Mouse (Mus musculus): ENCODE data around the gene Zcchc14. TPM values are rescaled to one million over a fixed set of nuclear protein-coding genes. Genes with fewer than 3 reads are reported as not detected.

The Zcchc14 gene
- polyA plus RNA-seq, 1 experiment from 2014 or later, result 21.2 TPM

DNA sequence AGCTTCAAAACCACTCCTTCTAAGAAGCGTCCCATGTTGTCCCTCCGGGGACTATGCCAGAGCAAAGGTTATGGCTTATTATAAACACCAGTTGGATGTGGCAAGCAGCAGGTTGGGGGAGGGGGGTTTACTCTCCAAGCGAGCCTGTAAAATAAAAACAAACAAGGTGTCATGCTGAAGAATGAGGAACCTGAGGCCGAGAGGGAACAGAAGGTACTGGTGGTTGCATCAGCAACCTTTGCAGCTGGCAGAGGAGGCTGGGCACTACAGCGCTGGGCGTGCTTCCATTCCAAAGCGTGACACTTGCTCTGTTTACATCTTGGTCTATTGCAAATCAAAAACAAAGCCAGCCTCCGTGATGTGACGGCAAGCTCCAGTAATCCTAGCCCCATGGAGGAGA, 72.2 kb downstream of the Zcchc14 start:
- Histone ChIP-seq H3K4me3 (no peak overlapping the region), H3K36me3 (no peaks in the 10 kb centered on the region), H3K9ac (no peak overlapping the region), H3K27ac (no peak overlapping the region), H3K4me2 (replicated peaks) (no peak overlapping the region), H3K4me1 (peaks cover 20% of the 10 kb centered on the region), H3K27me3 (no peaks in the 10 kb centered on the region), H3K9me3 (no peaks in the 10 kb centered on the region)
- no peak for ATAC-seq (ENCODE audit: insufficient number of reproducible peaks, insufficient read depth, low FRiP score, low TSS enrichment)
- WGBS, result 34% methylated on average over 9 of the region's 9 CpGs

DNA sequence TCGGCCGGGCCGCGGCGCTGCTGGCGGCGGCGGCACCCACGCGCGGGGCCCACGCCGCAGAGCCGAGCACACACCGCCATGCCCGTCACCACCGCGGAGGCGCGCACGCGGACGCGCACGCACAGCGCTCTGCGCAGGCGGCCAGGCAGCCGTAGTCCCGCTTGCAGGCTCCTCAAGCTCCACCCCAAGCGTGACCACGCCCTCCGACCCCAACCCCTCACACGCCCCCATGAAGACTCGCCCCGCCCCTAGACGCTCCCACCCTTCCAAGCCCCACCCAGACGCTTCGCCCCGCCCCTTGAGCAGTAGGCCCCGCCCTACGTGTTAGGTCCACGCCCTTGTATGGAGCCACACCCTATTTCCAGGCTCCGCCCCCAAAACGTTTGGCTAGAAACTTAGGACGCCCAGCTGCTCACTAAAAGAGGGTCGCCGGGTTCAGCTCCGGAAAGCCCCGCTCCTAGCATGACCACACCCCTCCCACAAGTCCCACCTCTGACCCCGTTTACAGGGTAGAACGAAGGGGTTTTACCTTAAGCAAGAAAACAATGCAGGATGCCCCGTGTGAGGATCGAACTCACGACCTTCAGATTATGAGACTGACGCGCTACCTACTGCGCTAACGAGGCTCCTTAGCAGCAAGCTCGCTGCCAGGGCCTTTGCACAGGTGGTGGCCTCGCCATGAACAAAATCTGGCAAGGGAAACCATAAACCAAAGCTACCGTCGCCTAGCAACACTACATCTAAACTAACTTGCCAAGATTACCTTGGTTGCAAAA, 73.8 kb downstream of the Zcchc14 start, which contains the start of gene Fbxo31:
Gene Fbxo31 (minus strand): TSS at position 131 of the 776 bp plus-strand sequence.
- Histone ChIP-seq H3K9ac (peak within 1 kb of the TSS; percentile 82), H3K4me2 (replicated peaks) (peak within 1 kb of the TSS; percentile 89), H3K9me3 (no peaks in the 10 kb centered on the region), H3K36me3 (no peaks in the 10 kb centered on the region), H3K4me1 (peaks cover 23% of the 10 kb centered on the region), H3K27me3 (no peaks in the 10 kb centered on the region), H3K27ac (peak within 1 kb of the TSS; percentile 20; the same call in 1 of the 2 replicates), H3K4me3 (peak within 1 kb of the TSS; percentile 91)
- ATAC-seq (ENCODE audit: insufficient number of reproducible peaks, insufficient read depth, low FRiP score, low TSS enrichment), result peak; percentile 83
- 2% methylated on average over 62 of the region's 63 CpGs for WGBS

DNA sequence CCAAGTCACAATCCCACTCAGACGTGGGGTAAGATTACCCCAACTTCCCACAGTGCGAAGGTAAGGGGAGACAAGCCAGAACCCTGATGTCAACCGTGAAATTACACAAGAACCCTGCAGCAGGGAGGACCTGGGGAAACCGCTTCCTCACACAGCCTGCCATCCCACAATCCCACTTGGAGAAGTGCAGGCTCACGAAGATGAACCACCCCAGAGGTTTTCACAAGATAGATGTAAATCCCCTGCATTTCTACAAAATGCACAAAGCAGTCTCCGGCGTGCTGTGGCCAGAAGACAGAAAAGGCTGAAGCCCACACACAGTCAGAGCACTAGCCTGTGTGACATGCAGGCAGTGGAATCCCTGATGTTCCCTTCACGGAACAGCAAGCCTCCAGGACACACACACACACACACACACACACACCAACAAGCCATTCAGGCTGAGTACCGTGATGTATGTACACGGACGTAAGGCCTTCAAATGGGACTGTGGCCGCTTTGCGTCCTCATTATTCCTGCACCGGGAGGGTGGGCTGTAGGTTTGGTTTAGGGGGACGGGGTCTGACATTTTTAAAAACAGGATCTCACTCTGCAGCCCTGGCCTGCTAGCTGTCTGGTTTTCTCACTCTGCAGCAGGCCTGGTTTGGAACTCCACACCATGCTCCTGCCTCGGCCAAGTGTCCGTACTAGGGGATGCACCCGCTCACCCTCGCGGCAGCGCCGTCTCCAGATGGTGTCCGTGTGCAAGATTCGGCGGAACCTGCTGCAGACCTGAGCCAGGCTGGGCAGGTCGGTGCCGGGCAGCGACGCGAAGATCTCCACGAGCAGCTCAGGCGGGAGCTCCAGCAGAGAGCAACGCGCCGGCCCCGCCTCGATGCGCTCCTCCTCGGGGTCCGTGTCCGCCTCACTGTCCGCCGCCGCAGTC, 74.7 kb downstream of the Zcchc14 start:
- H3K4me3 ChIP-seq, result peak overlapping the region; percentile 91
- H3K9ac ChIP-seq, result peak overlapping the region; percentile 82
- peaks cover 23% of the 10 kb centered on the region for H3K4me1 ChIP-seq
- no peaks in the 10 kb centered on the region for H3K9me3 ChIP-seq
- ATAC-seq (ENCODE audit: insufficient number of reproducible peaks, insufficient read depth, low FRiP score, low TSS enrichment), result peak; percentile 49
- H3K4me2 ChIP-seq (replicated peaks), result peak overlapping the region; percentile 89
- H3K36me3 ChIP-seq, result no peaks in the 10 kb centered on the region
- no peaks in the 10 kb centered on the region for H3K27me3 ChIP-seq
- WGBS, result under 1% methylated on average over 44 of the region's 44 CpGs
- H3K27ac ChIP-seq, result peak overlapping the region; percentile 20; the same call in 1 of the 2 replicates

DNA sequence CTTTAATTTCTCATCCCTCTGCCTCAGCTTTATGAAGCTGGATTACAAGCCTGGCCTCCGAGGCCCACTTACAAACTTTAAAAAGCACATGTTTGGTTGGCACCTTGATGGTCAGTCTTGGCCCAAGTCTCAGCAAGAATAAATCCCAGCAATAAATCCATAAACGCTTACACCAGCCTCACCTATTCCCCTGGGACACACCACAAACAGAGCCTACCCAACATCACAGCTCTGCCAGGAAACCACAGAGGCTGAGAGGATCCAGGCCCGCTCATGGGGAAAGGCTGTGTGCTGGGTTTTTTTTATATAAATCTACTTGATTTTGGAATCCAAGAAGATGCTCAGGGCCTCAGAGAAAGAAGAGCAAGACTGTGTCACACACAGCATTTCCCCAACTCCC, 77.0 kb downstream of the Zcchc14 start:
- H3K9me3 ChIP-seq, result no peaks in the 10 kb centered on the region
- no peak overlapping the region for H3K27ac ChIP-seq
- no peak for ATAC-seq (ENCODE audit: insufficient number of reproducible peaks, insufficient read depth, low FRiP score, low TSS enrichment)
- WGBS, result 79% methylated on average over 3 of the region's 3 CpGs
- H3K4me3 ChIP-seq, result no peak overlapping the region
- H3K4me1 ChIP-seq, result peaks cover 23% of the 10 kb centered on the region
- no peak overlapping the region for H3K4me2 ChIP-seq (replicated peaks)
- H3K36me3 ChIP-seq, result no peaks in the 10 kb centered on the region
- no peak overlapping the region for H3K9ac ChIP-seq
- no peaks in the 10 kb centered on the region for H3K27me3 ChIP-seq

DNA sequence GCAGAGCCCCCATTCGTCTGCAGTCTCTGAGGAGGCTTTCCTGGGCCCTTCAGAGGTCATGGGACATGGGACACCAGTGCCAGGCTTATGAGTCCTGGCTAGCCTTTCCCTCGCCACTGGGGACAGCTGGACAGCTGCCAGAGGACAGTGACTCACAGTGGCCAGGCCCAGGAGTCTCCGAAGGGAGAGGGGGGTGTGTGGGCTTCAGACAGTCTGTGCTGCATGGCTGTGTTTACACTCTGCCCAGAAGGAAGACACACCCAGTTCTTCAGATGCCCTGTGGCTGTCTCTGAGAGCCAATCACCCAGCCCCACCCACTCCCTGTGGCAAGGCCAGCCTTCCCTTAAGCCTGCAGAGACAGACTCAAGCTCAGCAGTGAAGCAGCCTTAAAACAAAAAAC, 79.4 kb downstream of the Zcchc14 start:
- Histone ChIP-seq H3K27ac (no peak overlapping the region), H3K27me3 (no peaks in the 10 kb centered on the region), H3K4me2 (replicated peaks) (no peak overlapping the region), H3K9ac (no peak overlapping the region), H3K36me3 (no peaks in the 10 kb centered on the region), H3K9me3 (no peaks in the 10 kb centered on the region), H3K4me1 (peaks cover 23% of the 10 kb centered on the region), H3K4me3 (no peak overlapping the region)
- WGBS, result 53% methylated on average over 3 of the region's 3 CpGs
- ATAC-seq (ENCODE audit: insufficient number of reproducible peaks, insufficient read depth, low FRiP score, low TSS enrichment), result no peak

DNA sequence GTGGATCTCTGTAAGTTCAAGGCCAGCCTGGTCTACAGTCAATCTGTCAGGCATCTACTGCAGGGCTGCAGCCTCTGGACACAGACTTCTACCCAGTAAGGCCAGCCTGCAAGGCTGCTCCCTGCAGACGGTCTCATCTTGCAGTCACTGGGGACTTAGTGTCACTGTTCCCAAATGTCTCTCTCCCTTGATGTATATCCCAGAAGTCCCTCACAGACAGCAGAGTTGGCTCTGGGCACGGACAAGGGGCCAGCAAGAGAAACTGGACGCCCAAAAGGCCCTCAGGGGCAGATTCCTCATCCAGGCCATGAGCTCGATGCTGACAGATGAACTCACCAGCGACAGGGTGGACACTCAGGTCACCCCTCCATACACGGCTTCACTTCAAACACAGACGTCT, 80.6 kb downstream of the Zcchc14 start:
- H3K9ac ChIP-seq, result no peak overlapping the region
- no peak overlapping the region for H3K4me2 ChIP-seq (replicated peaks)
- H3K36me3 ChIP-seq, result no peaks in the 10 kb centered on the region
- H3K27ac ChIP-seq, result no peak overlapping the region
- H3K27me3 ChIP-seq, result no peaks in the 10 kb centered on the region
- no peak overlapping the region for H3K4me3 ChIP-seq
- ATAC-seq (ENCODE audit: insufficient number of reproducible peaks, insufficient read depth, low FRiP score, low TSS enrichment), result no peak
- WGBS, result 63% methylated on average over 7 of the region's 7 CpGs
- peaks cover 15% of the 10 kb centered on the region for H3K4me1 ChIP-seq
- no peaks in the 10 kb centered on the region for H3K9me3 ChIP-seq

DNA sequence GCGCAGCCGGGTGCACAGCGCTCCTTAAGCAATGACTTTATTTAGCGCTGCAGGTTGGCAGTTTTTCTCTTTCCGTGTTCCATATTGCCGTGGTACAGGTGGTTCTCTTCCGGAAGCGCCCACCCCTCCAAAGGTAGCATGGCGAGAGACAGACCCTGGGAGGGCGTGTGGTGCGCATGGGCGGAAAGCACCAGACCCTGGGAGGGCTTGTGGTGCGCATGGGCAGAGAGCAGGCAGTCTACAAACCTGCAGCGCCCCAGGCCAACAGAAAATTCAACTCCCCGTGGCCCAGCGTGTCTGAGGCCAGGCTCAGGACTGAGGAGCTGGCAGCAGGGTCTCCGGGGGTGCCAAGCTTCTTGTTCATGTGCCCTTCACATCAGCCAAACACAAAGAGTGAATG, 81.9 kb downstream of the Zcchc14 start:
- Histone ChIP-seq H3K9ac (no peak overlapping the region), H3K4me1 (0 out of 2 replicates have a peak, but pooled peaks cover 4% of the 10 kb centered on the region), H3K27ac (no peak overlapping the region), H3K4me3 (no peak overlapping the region), H3K36me3 (peaks cover 5% of the 10 kb centered on the region; the same call in 1 of the 2 replicates), H3K9me3 (no peaks in the 10 kb centered on the region), H3K27me3 (no peaks in the 10 kb centered on the region), H3K4me2 (replicated peaks) (no peak overlapping the region)
- WGBS, result 84% methylated on average over 17 of the region's 17 CpGs
- ATAC-seq (ENCODE audit: insufficient number of reproducible peaks, insufficient read depth, low FRiP score, low TSS enrichment), result no peak

DNA sequence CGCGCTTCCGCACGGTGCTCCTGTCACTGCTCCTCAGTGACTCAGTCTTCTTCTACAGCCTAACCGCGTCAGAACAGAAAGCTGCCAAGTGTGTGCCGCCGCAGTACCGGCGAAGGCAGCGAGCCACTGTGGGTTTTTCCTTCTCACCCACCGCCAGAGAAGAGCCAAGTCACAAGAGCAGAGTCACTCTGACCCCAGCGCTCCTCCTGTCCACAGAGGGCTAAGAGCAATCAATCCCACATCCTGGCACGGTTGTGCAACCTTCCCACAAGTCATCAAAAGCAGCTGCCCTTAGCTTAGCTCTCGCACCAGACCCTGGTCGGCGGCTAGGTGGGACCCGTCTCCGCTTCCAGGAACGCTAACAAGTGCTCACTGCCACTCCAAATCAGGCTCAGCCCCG, 82.4 kb downstream of the Zcchc14 start:
- 0 out of 2 replicates have a peak, but pooled peaks cover 2% of the 10 kb centered on the region for H3K4me1 ChIP-seq
- H3K9me3 ChIP-seq, result no peaks in the 10 kb centered on the region
- no peak overlapping the region for H3K27ac ChIP-seq
- no peak overlapping the region for H3K4me3 ChIP-seq
- no peak overlapping the region for H3K9ac ChIP-seq
- no peak overlapping the region for H3K4me2 ChIP-seq (replicated peaks)
- 81% methylated on average over 21 of the region's 21 CpGs for WGBS
- no peaks in the 10 kb centered on the region for H3K27me3 ChIP-seq
- ATAC-seq (ENCODE audit: insufficient number of reproducible peaks, insufficient read depth, low FRiP score, low TSS enrichment), result no peak
- peaks cover 8% of the 10 kb centered on the region for H3K36me3 ChIP-seq

DNA sequence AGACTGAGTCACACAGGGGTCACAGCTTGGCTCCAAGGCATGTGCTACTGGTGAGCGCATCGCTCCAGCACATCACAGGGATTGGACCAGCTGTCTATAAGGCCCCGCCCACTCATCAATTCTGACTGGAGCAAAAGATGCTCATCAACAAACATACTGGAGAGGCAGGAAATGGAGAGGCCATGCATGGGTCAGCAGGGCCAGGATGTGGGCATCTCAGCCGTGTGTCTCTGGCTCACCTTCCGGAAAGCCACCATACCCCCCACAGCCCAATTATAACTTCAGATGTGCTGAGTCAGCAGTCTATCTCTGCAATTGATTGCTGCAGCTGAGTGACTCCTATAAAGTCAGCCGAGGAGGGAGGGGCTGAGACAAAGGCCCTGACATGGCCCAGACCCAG, 84.4 kb downstream of the Zcchc14 start:
- Histone ChIP-seq H3K4me3 (no peak overlapping the region), H3K4me1 (no peaks in the 10 kb centered on the region), H3K36me3 (peaks cover 12% of the 10 kb centered on the region), H3K9me3 (no peaks in the 10 kb centered on the region), H3K4me2 (replicated peaks) (no peak overlapping the region), H3K27ac (no peak overlapping the region), H3K9ac (no peak overlapping the region), H3K27me3 (no peaks in the 10 kb centered on the region)
- ATAC-seq (ENCODE audit: insufficient number of reproducible peaks, insufficient read depth, low FRiP score, low TSS enrichment), result no peak
- 77% methylated on average over 6 of the region's 6 CpGs for WGBS

DNA sequence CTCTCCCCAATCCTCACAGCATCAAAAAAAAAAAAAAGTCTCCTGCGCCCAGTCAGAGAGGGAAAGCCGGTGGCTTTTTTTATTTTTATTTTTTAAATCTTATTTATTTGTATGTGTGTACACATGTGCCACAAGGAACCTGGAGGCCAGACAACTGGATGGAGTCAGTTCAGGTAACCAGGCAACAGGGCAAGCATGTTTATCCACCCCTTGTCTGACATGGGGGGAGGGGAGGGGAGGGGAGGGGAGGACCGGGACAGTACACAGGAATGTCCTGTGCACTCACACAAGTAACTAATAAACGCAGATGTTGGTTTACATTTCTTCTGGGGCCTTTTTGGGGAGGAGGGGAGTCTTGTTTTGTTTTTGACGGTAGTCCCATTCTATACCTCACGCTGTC, 89.0 kb downstream of the Zcchc14 start:
- Histone ChIP-seq H3K4me1 (no peaks in the 10 kb centered on the region), H3K36me3 (peaks cover 31% of the 10 kb centered on the region)
- no peak for ATAC-seq (ENCODE audit: insufficient number of reproducible peaks, insufficient read depth, low FRiP score, low TSS enrichment)

DNA sequence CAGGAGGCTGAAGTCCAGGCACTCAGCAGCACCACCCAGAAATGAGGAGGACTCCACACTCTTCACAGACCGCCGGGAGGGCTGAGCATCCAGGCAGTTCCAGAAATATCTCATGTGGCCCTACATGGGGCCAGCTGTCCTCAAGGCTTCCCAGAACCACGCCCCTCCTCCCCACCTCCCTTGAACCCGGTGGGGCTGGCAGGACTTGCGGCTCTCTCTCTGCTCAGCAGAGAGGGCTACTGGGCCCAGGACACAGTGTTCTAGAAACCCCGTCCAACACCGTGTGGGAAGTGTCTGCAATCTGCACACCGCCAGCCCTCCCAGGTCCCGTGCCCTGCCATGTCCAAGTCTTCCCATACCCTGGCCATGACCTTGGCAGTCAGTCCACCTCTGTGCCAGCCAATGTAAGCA, 89.8 kb downstream of the Zcchc14 start:
- Histone ChIP-seq H3K27ac (no peak overlapping the region), H3K27me3 (no peaks in the 10 kb centered on the region), H3K36me3 (peaks cover 37% of the 10 kb centered on the region), H3K9ac (no peak overlapping the region), H3K4me1 (no peaks in the 10 kb centered on the region), H3K4me3 (no peak overlapping the region), H3K9me3 (no peaks in the 10 kb centered on the region), H3K4me2 (replicated peaks) (no peak overlapping the region)
- 79% methylated on average over 9 of the region's 9 CpGs for WGBS
- no peak for ATAC-seq (ENCODE audit: insufficient number of reproducible peaks, insufficient read depth, low FRiP score, low TSS enrichment)

More for the DNA sequence above, 89.0 kb downstream of the Zcchc14 start:
- Histone ChIP-seq H3K9ac (no peak overlapping the region), H3K9me3 (no peaks in the 10 kb centered on the region), H3K27ac (no peak overlapping the region), H3K27me3 (no peaks in the 10 kb centered on the region), H3K4me2 (replicated peaks) (no peak overlapping the region), H3K4me3 (no peak overlapping the region)
- WGBS, result 82% methylated on average over 6 of the region's 6 CpGs
